Mouse (Mus musculus) hindbrain, embryonic 14.5 days (tissue): ENCODE data around the gene Auts2. TPM values are rescaled to one million over a fixed set of nuclear protein-coding genes. Genes with fewer than 3 reads are reported as not detected.
A peak's percentile ranks its signal among the peaks of the same experiment; 100 is the strongest.

Experiments used
- ATAC-seq: fragments of 200-750 bp; cut with Nextera tagmentation; 2 replicates; pipeline ENCODE4 v1.8.0; 2017; ENCODE audit warnings: moderate number of reproducible peaks, mild to moderate bottlenecking, moderate TSS enrichment, moderate library complexity; ENCODE audit not compliant: low FRiP score
- DNase-seq: peaks from one replicate; pipeline ENCODE4 v3.0.0-alpha.2; 2015; ENCODE audit warnings: low spot score
- H3K27ac ChIP-seq: fragments of 300-500 bp; sonication (generic); 2 replicates; pipeline ENCODE4 v1.5.1; 2014; ENCODE audit warnings: mild to moderate bottlenecking, moderate library complexity
- H3K27me3 ChIP-seq: fragments of 300-500 bp; sonication (generic); 2 replicates; pipeline ENCODE4 v1.6.1; 2014; ENCODE audit warnings: mild to moderate bottlenecking, low read length, mixed read lengths; ENCODE audit not compliant: control insufficient read depth, insufficient read depth
- H3K36me3 ChIP-seq: fragments of 300-500 bp; sonication (generic); replicated peaks from 2 replicates; pipeline ENCODE4 v1.6.1; 2014; ENCODE audit not compliant: control insufficient read depth, insufficient read depth
- H3K4me1 ChIP-seq: fragments of 300-500 bp; sonication (generic); replicated peaks from 2 replicates; pipeline ENCODE4 v1.6.1; 2014; ENCODE audit warnings: antibody characterized with exemption, low read length, mixed read lengths; ENCODE audit not compliant: control insufficient read depth, insufficient read depth
- H3K4me2 ChIP-seq: fragments of 300-500 bp; sonication (generic); replicated peaks from 2 replicates; pipeline ENCODE4 v1.6.1; 2014; ENCODE audit warnings: mild to moderate bottlenecking, moderate library complexity
- H3K4me3 ChIP-seq: fragments of 300-500 bp; sonication (generic); replicated peaks from 2 replicates; pipeline ENCODE4 v1.5.1; 2014; ENCODE audit warnings: mild to moderate bottlenecking, low read length
- H3K9ac ChIP-seq: fragments of 300-500 bp; sonication (generic); 2 replicates; pipeline ENCODE4 v1.6.1; 2014
- H3K9me3 ChIP-seq: fragments of 300-500 bp; sonication (generic); 2 replicates; pipeline ENCODE4 v1.6.1; 2016; ENCODE audit warnings: low read length; ENCODE audit not compliant: control insufficient read depth
- WGBS: fragments of 180-500 bp; shearing (Covaris S2); extraction: QIAGEN DNeasy Blood & Tissue Kit; methylation state at CpG from one replicate; pipeline ENCODE4 v1.1.7; 2014; 5-methylcytosine and 5-hydroxymethylcytosine counted together
- polyA plus RNA-seq: library from polyadenylated mRNA; unstranded; fragments of >200 nt; fragmentation: Nextera tagmentation; extraction: Ambion mirVana; gene quantifications from 2 replicates; pipeline ENCODE4 v1.2.1, GENCODE M21; 2014

Auts2 gene
- polyA plus RNA-seq, 1 experiment from 2014 or later, result 61.8 TPM

- Histone ChIP-seq H3K4me3 (no peak overlapping the region), H3K9me3 (no peaks in the 10 kb centered on the region), H3K36me3 (no peaks in the 10 kb centered on the region), H3K27ac (no peak overlapping the region), H3K4me1 (peaks cover 10% of the 10 kb centered on the region), H3K4me2 (no peak overlapping the region), H3K27me3 (no peaks in the 10 kb centered on the region), H3K9ac (no peak overlapping the region)
- WGBS, result 76% methylated on average over 2 of the region's 2 CpGs
- DNase-seq (no peak), ATAC-seq (no peak)
Measured at GRCm38 (mm10) chr5:131750330-131750729, 792.8 kb downstream of the Auts2 start.

- Histone ChIP-seq H3K4me1 (peaks cover 10% of the 10 kb centered on the region), H3K36me3 (no peaks in the 10 kb centered on the region), H3K4me2 (no peak overlapping the region), H3K9me3 (no peaks in the 10 kb centered on the region), H3K27me3 (no peaks in the 10 kb centered on the region), H3K9ac (no peak overlapping the region), H3K4me3 (no peak overlapping the region), H3K27ac (peak overlapping the region; percentile 38)
- WGBS, result 34% methylated on average over 6 of the region's 6 CpGs
- DNase-seq (no peak), ATAC-seq (no peak)
Measured at GRCm38 (mm10) chr5:131749211-131749610, 793.9 kb downstream of the Auts2 start.

GRCm38 (mm10) chr5:131743069-131743468, 800.1 kb downstream of the Auts2 start:
- Histone ChIP-seq H3K36me3 (no peaks in the 10 kb centered on the region), H3K4me3 (no peak overlapping the region), H3K4me2 (no peak overlapping the region), H3K27me3 (no peaks in the 10 kb centered on the region), H3K27ac (no peak overlapping the region), H3K9ac (no peak overlapping the region), H3K4me1 (0 out of 2 replicates have a peak, but pooled peaks cover 3% of the 10 kb centered on the region), H3K9me3 (no peaks in the 10 kb centered on the region)
- DNase-seq, result no peak
- 46% methylated on average over 8 of the region's 8 CpGs for WGBS
- ATAC-seq, result no peak

GRCm38 (mm10) chr5:131737476-131737875, 805.7 kb downstream of the Auts2 start:
- H3K4me3 ChIP-seq, result no peak overlapping the region
- no peak overlapping the region for H3K4me2 ChIP-seq
- no peak overlapping the region for H3K27ac ChIP-seq
- H3K9me3 ChIP-seq, result no peaks in the 10 kb centered on the region
- no peaks in the 10 kb centered on the region for H3K27me3 ChIP-seq
- DNase-seq, result no peak
- no peak for ATAC-seq
- H3K4me1 ChIP-seq, result no peaks in the 10 kb centered on the region
- no peaks in the 10 kb centered on the region for H3K36me3 ChIP-seq
- no peak overlapping the region for H3K9ac ChIP-seq
- 75% methylated on average over 6 of the region's 6 CpGs for WGBS

- 6% methylated on average over 5 of the region's 5 CpGs for WGBS
- Histone ChIP-seq H3K27me3 (no peaks in the 10 kb centered on the region), H3K9ac (no peak overlapping the region), H3K4me1 (no peaks in the 10 kb centered on the region), H3K27ac (no peak overlapping the region), H3K9me3 (no peaks in the 10 kb centered on the region), H3K4me2 (no peak overlapping the region), H3K36me3 (no peaks in the 10 kb centered on the region), H3K4me3 (no peak overlapping the region)
- ATAC-seq (peak; percentile 64; the same call in 1 of the 2 replicates), DNase-seq (no peak)
Measured at GRCm38 (mm10) chr5:131733324-131733660, 809.9 kb downstream of the Auts2 start.

GRCm38 (mm10) chr5:131732631-131733323, 810.4 kb downstream of the Auts2 start:
- Histone ChIP-seq H3K4me3 (no peak overlapping the region), H3K9ac (no peak overlapping the region), H3K4me2 (no peak overlapping the region), H3K36me3 (no peaks in the 10 kb centered on the region), H3K9me3 (no peaks in the 10 kb centered on the region), H3K27ac (no peak overlapping the region), H3K4me1 (no peaks in the 10 kb centered on the region; the same call in 1 of the 2 replicates), H3K27me3 (no peaks in the 10 kb centered on the region)
- ATAC-seq, result no peak
- 59% methylated on average over 7 of the region's 7 CpGs for WGBS
- no peak for DNase-seq

GRCm38 (mm10) chr5:131729456-131729855, 813.7 kb downstream of the Auts2 start:
- H3K4me1 ChIP-seq, result no peaks in the 10 kb centered on the region; the same call in 1 of the 2 replicates
- H3K4me2 ChIP-seq, result no peak overlapping the region
- DNase-seq, result no peak
- H3K27me3 ChIP-seq, result no peaks in the 10 kb centered on the region
- H3K4me3 ChIP-seq, result no peak overlapping the region
- no peaks in the 10 kb centered on the region for H3K9me3 ChIP-seq
- H3K27ac ChIP-seq, result no peak overlapping the region
- no peak overlapping the region for H3K9ac ChIP-seq
- ATAC-seq, result no peak
- WGBS, result 86% methylated on average over 4 of the region's 4 CpGs
- H3K36me3 ChIP-seq, result no peaks in the 10 kb centered on the region

GRCm38 (mm10) chr5:131727909-131728308, 815.2 kb downstream of the Auts2 start:
- Histone ChIP-seq H3K9me3 (no peaks in the 10 kb centered on the region), H3K27ac (0 out of 2 replicates have a peak overlapping the region, but pooled peaks have one; percentile 11)
- no peak for DNase-seq

GRCm38 (mm10) chr5:131724508-131724907, 818.6 kb downstream of the Auts2 start:
- Histone ChIP-seq H3K4me3 (no peak overlapping the region), H3K4me2 (no peak overlapping the region), H3K9me3 (no peaks in the 10 kb centered on the region), H3K4me1 (peaks cover 21% of the 10 kb centered on the region), H3K27ac (no peak overlapping the region), H3K36me3 (no peaks in the 10 kb centered on the region), H3K27me3 (no peaks in the 10 kb centered on the region), H3K9ac (no peak overlapping the region)
- no peak for ATAC-seq
- 94% methylated on average over 1 of the region's 1 CpGs for WGBS
- no peak for DNase-seq

More at GRCm38 (mm10) chr5:131727909-131728308, 815.2 kb downstream of the Auts2 start:
- Histone ChIP-seq H3K36me3 (no peaks in the 10 kb centered on the region), H3K4me2 (no peak overlapping the region), H3K4me1 (peaks cover 3% of the 10 kb centered on the region; the same call in 1 of the 2 replicates), H3K4me3 (no peak overlapping the region), H3K9ac (no peak overlapping the region), H3K27me3 (no peaks in the 10 kb centered on the region)
- WGBS, result 92% methylated on average over 4 of the region's 4 CpGs
- no peak for ATAC-seq
